Mouse (Mus musculus) 3T3-L1 (cell line): ENCODE measurements around the gene Rab34.

ENCODE experiments used
- DNase-seq: peaks from one replicate; pipeline ENCODE4 v3.0.0-alpha.2; 2015; ENCODE audit warnings: low read depth, low spot score

The Rab34 gene

GRCm38 (mm10) chr11:78188331-78189233 is at the start of gene Rab34:
Gene Rab34, plus strand, starts transcription at chr11:78188430.
- peak; percentile 87 for DNase-seq

GRCm38 (mm10) chr11:78140665-78141064 is 47.6 kb upstream of the Rab34 start:
- DNase-seq: no peak

GRCm38 (mm10) chr11:78143520-78143919 is 44.7 kb upstream of the Rab34 start:
- no peak for DNase-seq

- no peak for DNase-seq
Observed at GRCm38 (mm10) chr11:78146168-78146567, 42.1 kb upstream of the Rab34 start.

- DNase-seq: peak; percentile 68
Observed at GRCm38 (mm10) chr11:78146707-78147543, 41.3 kb upstream of the Rab34 start.

- DNase-seq: peak; percentile 64
Observed at GRCm38 (mm10) chr11:78151161-78151560, 37.1 kb upstream of the Rab34 start.

GRCm38 (mm10) chr11:78152299-78153231 is 35.7 kb upstream of the Rab34 start:
- peak; percentile 49 for DNase-seq

- DNase-seq: no peak
Observed at GRCm38 (mm10) chr11:78153778-78154177, 34.5 kb upstream of the Rab34 start.

GRCm38 (mm10) chr11:78155674-78156073 is 32.6 kb upstream of the Rab34 start:
- no peak for DNase-seq

- DNase-seq: no peak
Observed at GRCm38 (mm10) chr11:78156156-78156699, 32.0 kb upstream of the Rab34 start.

- peak; percentile 94 for DNase-seq
Observed at GRCm38 (mm10) chr11:78159096-78159495, 29.1 kb upstream of the Rab34 start.

GRCm38 (mm10) chr11:78159557-78159956 is 28.7 kb upstream of the Rab34 start:
- no peak for DNase-seq

- DNase-seq: no peak
Observed at GRCm38 (mm10) chr11:78160171-78160570, 28.1 kb upstream of the Rab34 start.

- DNase-seq: no peak
Observed at GRCm38 (mm10) chr11:78160675-78161074, 27.6 kb upstream of the Rab34 start.

GRCm38 (mm10) chr11:78161169-78161568 is 27.1 kb upstream of the Rab34 start:
- no peak for DNase-seq

- no peak for DNase-seq
Observed at GRCm38 (mm10) chr11:78161968-78162367, 26.3 kb upstream of the Rab34 start.

GRCm38 (mm10) chr11:78162504-78162903 is 25.7 kb upstream of the Rab34 start:
- no peak for DNase-seq

- peak; percentile 39 for DNase-seq
Observed at GRCm38 (mm10) chr11:78163045-78163444, 25.2 kb upstream of the Rab34 start.

- peak; percentile 78 for DNase-seq
Observed at GRCm38 (mm10) chr11:78163681-78164603, 24.3 kb upstream of the Rab34 start.

- DNase-seq: peak; percentile 32
Observed at GRCm38 (mm10) chr11:78164604-78164923, 23.7 kb upstream of the Rab34 start.
